Mouse (Mus musculus) spleen, postnatal 14 days (tissue): Measurements from ENCODE around the gene Rnf213.

Experiments
- DNase-seq, 2 experiments: peaks; one replicate each; pipeline ENCODE4 v3.0.0; 2021 to 2022; ENCODE audit warnings: low spot score in 2 of 2

Rnf213 gene

DNA sequence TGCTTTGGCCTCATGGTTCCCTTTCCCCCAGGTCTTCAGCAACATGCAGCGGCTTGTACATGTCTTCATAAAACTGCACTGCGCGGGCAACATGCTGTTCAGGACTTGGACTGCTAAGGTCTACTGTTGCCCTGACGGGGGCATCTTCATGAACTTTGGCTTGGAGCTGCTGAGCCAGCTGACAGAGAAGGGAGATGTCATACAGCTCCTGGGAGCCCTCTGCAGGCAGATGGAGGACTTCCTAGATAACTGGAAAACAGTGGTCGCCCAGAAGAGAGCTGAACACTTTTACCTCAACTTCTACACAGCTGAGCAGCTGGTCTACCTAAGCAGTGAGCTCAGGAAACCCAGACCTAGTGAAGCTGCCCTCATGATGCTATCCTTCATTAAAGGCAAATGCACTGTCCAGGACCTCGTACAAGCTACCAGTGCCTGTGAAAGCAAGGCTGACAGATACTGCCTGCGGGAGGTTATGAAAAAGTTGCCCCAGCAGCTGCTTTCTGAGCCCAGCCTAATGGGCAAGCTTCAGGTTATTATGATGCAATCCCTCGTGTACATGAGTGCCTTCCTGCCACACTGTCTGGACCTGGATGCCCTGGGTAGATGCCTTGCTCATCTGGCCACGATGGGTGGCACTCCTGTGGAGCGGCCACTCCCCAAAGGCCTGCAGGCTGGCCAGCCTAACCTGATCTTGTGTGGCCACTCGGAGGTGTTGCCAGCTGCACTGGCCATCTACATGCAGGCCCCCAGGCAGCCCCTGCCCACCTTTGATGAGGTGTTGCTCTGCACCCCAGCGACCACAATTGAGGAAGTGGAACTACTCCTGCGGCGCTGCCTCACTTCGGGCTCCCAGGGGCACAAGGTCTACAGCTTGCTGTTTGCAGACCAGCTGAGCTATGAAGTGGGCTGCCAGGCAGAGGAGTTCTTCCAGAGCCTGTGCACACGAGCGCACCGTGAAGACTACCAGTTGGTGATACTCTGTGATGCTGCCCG, 43.3 kb downstream of the Rnf213 start:
- peak; percentile 17 to 47 for DNase-seq

DNA sequence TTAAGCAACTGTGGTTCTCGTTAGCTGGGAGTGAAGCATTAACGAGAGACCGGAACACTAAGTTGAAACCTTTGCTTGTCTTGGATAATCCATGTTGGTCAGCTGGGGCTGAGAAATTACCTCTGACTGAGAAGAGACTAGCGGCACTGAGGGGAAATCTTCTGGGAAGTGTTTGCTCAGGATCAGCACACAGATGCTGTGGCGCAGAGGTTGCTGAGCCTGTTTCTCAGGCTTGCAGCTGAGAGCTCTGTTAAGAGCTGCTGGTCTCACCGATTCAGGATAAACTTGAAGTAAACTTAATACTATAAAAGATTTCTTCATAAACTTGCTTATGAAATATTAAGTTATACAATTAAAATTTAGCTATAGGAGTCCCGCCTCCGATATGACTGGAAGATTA, 45.9 kb downstream of the Rnf213 start:
- no peak for DNase-seq

DNA sequence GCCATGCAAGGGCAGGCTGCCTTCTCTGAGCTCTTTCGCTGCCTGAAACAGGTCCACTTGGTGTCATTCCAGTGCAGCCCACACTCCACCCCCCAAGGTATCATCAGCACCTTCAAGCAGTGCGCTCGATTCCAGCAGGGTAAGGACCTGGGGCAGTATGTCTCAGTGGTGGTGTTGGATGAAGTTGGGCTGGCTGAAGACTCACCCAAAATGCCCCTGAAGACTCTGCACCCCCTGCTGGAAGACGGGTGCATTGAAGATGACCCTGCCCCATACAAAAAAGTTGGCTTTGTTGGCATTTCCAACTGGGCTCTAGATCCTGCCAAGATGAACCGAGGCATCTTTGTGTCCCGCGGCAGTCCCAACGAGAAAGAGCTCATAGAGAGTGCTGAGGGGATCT, 49.3 kb downstream of the Rnf213 start:
- DNase-seq: no peak

DNA sequence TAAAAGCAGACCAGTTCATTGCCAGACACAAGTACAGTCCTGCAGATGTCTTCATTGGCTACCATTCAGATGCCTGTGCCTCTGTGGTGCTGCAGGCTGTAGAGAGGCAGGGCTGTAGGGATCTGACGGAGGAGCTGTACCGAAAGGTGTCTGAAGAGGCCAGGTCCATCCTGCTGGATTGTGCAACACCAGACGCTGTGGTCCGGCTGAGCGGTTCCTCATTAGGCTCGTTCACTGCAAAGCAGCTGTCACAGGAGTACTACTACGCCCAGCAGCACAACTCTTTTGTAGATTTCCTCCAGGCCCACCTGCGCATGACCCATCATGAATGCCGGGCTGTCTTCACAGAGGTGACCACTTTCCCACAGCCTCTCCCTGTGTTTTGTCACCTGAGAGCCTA, 50.5 kb downstream of the Rnf213 start:
- no peak for DNase-seq

DNA sequence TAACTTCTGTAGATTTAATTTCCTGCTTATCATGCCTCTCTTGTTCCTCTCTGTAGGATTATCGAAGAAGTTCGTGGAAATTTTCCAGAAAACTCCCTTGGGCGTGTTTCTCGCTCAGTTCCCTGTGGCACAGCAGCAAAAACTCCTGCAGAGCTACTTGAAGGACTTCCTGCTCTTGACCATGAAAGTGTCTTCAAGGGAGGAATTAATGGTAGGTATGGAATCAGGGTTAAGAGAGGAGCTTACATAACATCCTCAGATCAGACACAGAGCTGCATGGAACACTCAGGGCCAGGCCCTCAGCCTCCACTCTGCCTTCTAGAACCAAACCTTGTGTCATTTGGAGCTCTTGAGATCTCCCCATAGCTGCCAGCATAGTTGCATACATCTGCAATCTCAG, 63.2 kb downstream of the Rnf213 start:
- DNase-seq: no peak

DNA sequence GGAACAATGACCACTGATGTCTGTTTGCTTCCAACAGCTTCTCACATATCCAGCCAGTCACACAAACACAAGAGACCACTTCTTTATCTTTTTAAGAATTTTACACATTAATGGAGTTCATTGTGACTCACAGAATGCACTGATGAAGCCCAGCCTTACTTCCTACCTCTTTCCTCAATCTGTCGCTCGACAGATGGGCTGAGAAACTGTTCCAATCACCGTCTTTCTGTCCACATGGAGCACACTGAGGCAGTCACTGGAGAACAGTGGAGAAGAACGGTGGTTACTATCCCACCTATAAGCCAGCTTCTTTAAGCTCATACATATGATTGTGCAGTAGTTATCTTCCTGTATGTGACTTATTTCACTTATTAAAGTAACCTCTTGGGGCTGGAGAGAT, 85.0 kb downstream of the Rnf213 start:
- no peak for DNase-seq

DNA sequence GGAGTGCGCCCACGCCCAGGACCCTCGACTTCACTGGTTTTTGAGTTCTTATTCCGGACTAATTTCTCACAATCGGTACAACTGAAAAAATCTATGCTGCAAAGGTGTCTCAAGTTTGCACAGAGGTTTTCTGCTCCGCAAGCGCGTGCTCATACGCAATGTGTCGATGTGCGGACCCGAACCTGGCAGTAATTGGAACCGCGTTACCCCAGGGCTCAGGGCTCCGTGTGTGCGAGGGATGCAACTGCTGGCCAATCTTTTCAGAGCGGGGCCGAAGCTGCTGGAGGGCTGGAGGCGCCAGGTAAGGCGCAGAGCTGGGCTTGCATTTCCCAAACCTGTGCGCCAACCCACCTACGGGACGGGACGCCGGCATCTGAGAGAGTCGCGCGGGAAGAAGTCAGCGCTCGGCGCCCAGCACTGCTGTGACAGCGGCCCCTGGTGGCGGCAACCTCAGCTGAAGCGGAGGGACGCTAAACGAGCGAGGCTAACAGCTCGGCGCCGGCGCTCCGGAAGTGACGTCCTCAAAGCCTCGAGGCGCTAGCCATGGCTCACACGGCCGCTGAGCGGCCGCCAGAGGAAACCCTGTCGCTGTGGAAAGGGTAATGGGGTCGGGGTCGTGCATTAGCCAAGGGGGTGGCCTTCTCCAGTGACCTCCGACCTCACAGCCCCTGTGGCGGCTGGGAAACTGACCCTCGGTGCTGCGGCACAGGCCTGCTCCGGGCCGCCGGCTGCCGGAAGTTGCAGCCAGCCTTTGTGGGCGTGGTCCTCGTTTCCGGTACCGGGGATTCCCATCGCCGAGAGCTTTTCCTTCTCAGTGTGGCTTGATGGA, 98.2 kb downstream of the Rnf213 start, which contains the start of gene Endov:
Gene Endov (plus strand): TSS at position 487 of the 829 bp plus-strand sequence.
- DNase-seq: peak; percentile 97 to 99

DNA sequence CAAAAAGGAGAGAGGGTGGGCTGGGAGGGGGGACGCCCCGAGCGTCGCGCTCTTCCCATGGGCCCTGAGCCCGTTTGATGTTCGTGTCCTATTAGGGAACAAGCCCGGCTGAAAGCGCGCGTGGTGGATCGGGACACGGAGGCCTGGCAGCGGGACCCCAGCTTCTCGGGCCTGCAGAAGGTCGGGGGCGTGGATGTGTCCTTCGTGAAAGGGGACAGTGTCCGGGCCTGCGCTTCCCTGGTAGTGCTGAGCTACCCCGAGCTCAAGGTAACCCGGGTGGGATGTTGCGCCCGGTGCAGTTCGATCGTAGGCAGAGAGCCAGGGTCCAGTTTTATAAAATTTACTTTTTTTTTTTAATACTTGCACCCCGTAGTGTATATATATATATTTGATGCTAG, 98.8 kb downstream of the Rnf213 start:
- no peak for DNase-seq

DNA sequence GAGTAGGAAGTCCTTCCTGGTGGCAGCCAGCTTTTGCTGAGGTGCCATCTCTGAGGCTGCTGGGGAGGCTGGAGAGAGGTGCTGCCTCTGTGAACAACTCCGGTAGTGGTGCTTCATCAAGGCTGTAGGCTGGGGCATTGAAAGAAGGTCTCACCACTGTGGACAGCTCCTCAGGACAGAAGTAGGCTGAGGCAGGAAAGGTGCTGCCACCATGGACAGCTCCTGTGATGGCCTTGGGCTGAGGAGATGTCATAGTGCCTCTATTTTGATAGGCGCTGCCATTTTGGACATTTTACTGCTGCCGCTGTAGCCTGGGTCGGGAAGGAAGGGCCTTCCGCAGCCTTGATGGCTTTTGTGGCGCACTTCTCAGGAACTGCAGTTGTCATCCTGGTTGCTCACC, 99.9 kb downstream of the Rnf213 start:
- DNase-seq: no peak

DNA sequence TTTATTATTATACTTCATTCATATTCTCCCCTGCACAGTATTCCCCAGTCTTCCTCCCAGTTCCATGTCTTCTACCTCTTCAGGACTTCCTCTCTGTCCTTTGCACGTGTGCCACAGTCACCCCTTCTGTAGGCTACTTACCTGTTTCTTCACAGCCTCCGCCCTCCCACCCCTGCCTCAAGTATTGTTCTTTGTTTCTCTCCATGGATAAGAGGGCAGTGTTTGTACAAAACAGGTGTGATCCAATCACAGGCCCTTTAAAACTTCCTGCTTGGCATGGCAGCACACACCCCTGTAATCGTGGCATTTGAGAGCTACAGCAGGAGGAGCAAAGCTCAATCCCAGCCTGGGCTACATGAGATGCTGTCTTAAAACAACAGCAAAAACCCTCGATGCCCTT, 100.6 kb downstream of the Rnf213 start:
- no peak for DNase-seq

DNA sequence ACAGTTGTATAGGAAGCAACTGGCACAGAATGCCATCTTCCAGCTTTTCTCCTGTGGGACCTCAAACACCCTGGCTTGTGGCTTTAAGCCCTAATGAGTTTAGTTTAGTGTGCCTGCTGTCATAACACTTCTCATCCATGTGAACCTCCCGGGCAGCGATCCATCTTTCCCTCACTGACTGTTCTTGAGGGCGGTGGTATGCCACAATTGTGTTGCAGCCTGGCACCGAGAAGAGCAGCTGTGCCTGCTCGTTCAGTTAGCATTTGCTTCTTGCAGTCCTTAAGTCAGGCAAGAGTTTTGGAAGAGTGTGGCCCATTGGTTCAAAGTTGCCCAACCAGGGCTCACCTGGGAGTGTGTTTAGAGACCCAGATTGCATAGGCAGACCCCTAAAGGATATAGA, 103.2 kb downstream of the Rnf213 start:
- no peak for DNase-seq

DNA sequence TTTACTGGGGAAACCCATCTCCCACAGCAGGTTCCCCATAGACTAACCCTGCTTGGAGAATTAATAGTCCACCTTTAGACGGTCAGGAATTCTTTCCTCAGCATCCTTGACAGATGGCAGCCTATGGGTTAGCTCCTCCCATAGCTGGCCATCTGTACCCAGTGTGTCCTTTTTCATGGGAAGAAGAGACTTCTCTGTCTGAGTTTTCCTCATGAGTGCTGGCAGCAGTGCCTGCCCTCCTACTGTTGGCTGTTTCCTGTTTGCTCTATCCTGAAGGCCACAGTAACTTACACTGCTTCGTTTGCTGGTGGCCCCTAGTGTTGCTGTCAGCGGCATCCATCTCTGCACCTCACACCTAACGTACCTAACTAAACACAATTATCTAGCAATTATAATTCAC, 104.6 kb downstream of the Rnf213 start:
- DNase-seq: no peak

DNA sequence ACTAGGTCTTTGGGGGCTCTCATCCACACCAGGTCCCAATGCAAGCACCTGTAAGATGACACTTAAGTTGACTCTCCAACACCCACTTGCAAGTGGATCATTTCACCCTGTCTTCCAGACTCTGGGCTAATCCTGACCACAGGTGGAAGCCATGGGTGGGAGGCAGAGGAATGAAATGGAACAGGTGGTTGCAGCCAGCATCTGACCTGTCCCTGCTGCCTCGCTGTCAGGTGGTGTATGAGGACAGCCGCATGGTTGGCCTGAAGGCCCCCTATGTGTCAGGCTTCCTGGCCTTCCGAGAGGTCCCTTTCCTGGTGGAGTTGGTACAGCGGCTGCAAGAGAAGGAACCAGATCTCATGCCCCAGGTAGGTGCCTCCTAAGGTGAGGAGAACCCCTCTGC, 106.4 kb downstream of the Rnf213 start:
- no peak for DNase-seq

DNA sequence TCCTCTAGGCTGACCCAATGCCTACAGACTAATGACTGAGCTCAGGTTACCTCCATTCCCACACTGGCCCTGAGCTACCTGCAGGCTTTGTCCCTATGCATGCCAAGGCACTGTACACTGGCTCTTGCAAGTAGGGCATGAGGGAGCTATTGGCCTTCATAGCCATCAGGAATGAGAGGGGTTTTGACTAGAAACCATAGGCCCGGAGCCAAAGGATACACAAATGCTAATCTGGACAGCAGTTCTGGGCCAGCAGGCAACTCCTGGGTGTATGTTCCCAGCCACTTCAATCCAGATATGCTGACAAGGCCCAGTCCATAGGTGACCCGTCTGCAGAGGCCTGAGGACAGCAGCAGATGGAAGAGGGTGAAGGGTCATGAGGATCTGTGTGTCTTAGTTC, 107.1 kb downstream of the Rnf213 start:
- DNase-seq: no peak

DNA sequence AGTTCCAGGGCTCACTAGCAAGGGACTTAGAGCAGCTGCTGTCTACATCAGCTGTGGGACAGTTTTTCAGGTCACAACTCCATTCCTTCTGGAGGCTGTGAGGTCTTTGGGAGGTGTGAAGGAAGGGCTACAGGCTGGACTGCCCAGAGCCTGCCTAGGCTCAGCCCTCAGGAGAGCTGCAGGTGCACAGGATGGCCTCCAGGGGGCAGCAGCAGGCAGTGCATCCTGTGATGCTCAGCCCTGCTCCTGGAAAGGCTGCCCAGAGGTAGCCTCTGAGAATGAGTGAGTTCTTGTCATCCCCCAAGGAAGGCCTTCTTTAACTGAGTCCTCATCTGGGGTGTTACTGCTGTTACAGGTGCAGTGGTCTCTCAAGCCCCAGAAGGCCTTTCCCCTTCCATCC, 110.8 kb downstream of the Rnf213 start:
- peak; percentile 28 to 50 for DNase-seq

DNA sequence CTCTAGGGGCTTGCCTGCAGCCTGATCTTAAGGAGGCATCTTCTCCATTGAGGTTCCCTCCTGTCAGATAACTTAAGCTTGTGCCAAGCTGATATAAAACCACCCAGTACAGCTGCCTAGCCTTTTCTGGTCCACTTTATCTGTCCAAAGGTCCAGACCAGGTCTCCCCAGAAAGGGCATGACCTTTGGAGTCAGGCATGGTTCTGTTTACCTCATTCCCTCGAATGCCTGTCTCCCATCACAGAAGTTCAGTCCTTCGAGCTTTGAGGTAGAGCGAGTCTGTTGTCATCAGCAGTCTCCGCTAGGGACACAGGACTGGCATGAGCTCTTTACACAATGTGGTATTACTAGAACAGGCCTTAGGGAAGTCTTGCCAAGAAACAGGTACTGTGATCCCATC, 113.5 kb downstream of the Rnf213 start:
- DNase-seq: no peak

DNA sequence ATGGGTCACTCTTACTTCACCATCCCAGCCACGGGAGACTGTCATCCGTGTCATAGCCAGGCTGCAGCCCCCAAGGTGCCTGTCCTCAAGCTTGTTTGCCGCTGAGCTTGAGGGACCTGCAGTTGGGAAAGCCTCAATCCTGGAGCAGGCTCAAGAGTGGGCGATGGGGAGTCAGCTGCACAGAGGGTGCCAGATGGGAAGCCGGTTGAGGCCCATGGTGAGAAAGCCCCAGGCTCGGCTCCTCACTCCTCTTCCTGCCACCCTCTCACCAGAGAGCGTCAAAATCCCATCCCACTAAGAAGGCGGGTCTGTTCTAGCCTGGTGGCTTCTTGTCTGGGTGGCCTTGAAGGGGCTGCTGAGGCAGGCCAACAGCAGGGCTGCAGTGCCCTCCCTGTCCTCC, 114.9 kb downstream of the Rnf213 start:
- DNase-seq: no peak

DNA sequence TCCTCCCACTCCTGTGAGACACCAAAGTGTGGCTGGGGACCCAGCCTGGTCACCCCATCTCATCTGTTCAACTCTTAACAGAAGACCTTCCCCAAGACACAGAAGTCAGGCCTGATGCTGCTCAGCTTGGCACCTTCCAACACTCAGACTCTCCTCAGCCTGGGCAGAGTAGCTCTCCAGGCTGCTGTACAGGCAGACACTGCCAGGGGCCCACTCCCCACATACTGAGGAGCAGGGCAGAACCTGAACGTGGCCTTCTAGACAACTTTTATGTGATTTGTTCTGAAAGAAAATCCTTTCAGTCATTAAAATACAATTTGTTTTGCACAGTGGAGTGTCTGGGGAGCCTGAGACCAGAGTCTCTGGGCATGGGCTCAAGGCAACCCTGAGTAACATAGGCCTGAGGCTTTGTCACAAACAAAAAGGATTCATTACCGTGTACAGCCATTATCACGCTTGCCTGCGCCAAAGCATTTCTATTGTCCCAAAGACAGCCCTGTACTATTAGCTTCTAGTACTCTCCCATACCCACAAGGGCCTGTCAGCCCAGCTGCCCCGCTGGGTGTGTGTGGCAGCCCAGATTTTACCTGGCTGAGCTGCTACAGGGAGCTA, 116.4 kb downstream of the Rnf213 start:
- no peak for DNase-seq

DNA sequence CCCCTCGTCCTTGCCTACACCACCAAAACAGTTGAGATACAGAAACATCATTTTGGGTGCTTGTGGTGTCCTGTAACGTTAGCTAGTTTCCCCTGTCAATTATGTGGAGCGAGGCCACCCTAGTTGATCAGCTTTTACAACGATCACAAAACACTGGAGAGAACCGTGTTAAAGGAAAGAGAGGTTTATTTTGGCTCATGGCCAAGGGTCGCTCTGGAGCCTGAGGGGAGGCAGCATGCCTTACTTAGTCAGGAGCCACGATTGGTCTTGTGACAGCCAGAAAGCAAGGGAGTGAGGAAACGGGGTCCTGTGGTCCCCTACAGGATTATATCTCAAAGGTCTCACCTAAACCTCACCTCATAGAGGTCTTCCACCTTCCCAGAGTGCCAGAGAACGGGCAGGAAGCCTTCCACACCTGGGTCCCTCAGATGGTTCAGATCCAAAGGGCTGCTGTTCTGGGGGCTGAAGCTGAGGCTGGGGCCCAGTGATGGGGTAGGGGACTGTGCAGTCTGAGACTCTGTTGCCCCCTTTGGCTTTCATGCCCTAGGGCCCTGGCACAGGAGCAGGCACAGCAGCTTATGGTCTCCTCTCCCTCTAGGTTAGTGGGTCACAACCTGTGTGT, 120.2 kb downstream of the Rnf213 start:
- DNase-seq: no peak

DNA sequence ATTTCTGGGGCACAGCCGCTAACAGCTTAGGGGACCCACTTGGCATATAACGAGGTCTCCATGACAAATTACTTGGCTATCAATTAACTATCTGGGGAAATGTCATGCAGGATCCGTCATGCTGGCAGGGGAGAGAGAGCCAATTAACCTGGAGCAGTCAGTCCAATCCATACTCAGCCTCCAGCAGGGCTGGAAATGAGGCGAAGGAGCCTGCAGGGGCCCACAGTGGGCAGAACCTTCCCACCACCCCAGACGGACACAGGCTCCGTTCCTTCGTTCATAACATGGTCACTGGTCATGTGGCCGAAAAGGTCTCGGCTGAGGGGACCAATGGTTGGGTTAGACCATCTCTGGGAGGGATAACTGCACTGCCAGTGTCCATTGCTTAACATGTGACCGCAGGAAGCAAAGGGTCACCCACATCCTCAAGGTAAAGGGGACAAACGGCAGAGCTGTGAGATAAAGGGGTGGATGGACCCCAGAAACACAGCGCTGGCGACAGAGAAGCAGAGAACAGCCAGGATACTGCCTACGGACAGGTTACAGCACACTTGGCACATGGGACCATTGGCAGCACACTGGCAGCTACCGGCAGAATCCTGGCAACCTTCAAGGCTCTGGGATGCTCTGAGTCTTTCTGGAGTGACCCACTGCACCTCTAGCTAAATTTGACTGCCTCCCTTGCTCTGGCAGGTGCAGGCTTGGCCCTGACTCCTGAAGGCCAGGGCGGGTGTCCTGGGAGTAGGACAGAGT, 121.4 kb downstream of the Rnf213 start:
- no peak for DNase-seq

DNA sequence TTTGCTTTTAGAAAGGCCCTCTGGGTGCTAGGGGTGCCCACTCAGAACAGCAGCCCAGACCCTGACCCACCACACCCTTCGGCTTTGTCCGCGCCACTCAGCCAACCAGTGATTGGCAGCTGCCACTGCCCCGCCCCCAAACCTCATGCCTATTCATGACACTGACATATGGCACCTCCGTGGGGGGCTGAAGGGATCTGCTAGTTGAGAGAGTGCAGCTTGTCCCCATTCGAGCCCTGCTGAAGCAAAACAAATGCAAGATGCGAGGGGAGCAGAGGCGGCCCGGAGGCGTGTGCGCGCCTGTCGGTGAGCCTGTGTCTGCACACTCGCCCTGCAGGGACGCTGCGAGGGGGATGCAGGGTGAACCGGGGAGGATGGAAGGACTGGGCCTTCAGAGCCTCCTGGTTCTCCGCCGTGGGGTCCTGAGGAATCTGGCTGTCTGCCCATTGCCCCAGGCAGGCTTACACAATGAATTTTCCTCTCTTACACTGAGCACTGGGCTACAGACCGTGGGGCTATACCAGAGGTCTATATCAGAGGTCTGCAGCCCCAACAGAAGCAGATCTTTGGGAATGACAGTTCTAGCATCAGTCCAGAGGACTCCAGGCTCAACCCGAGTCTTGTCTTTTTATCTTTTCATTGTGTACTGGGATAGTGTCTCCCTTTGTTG, 122.2 kb downstream of the Rnf213 start:
- no peak for DNase-seq
